Mouse (Mus musculus) left cerebral cortex, postnatal 36 days (tissue): ENCODE measurements around the gene Pfkp. TPM values are rescaled to one million over a fixed set of nuclear protein-coding genes. Genes with fewer than 3 reads are reported as not detected.

Experiments
- total RNA-seq, 2 experiments: library from RNA; stranded (reverse); gene quantifications; 2 replicates each; pipeline ENCODE4 v1.2.3; 2021

The Pfkp gene
- total RNA-seq, 2 experiments from 2014 or later: 266 to 272 TPM

Other genes with a start within 250 kb of the Pfkp start
- gene Pitrm1, start 100.6 kb downstream of the Pfkp start, total RNA-seq: 10 to 100 TPM; 49.2 to 61.7 TPM